ENCODE assay signal across 20 mouse cellular contexts in the genomic region with DNA sequence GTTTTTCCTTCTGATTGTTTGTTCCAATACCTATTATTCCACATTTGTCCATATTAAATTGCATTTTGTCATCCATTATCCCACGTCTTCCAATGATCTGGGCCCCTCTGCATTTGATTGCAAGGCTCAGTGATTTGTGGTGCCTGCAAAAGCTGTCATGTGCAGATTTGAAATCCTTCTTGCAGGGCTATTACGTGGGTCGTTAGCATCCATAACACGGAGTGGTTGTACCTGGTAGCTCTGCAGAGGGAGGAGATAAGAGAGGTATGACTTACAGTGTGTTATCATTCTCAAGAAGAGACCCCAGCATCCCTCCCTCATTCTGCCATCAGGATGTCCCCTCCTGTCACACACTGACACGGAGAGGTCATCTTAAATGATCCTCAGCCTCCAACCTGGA.
DNase-seq lines count a peak whose midpoint lies in the region; ATAC-seq lines count a peak whose summit lies in the region.
"Had no signal": no experiment of that assay in that cellular context is flagged by ENCODE, and none has a peak within 500 bp of the region (broad histone marks: within the 10 kb centered on the region; RNA-seq: fewer than 3 reads in every experiment).

No protein-coding gene starts in this region.

- no peaks in the 10 kb centered on the region for H3K27me3 ChIP-seq in hindbrain, embryonic 13.5 days
- H3K27me3 ChIP-seq in hindbrain, embryonic 10.5 days (ENCODE audit: insufficient read depth, poor library complexity, severe bottlenecking), result no peaks in the 10 kb centered on the region
- no peaks in the 10 kb centered on the region for H3K27me3 ChIP-seq in midbrain, embryonic 15.5 days (replicated peaks)
- H3K27me3 ChIP-seq in neural tube, embryonic 15.5 days (replicated peaks), result no peaks in the 10 kb centered on the region
- H3K27me3 ChIP-seq: embryonic facial prominence, embryonic 13.5 days had no signal

- no peak; the same call in 1 of the 2 replicates for ATAC-seq in hindbrain, embryonic 13.5 days (ENCODE audit: low FRiP score)
- ATAC-seq in midbrain, embryonic 15.5 days (replicated peaks), result peak; percentile 67
- ATAC-seq in neural tube, embryonic 15.5 days (ENCODE audit: low FRiP score), result no peak
- ATAC-seq: lung, postnatal 0 days had no signal

- H3K9ac ChIP-seq in hindbrain, embryonic 13.5 days, result no peak overlapping the region
- H3K9ac ChIP-seq in midbrain, embryonic 15.5 days, result no peak overlapping the region
- H3K9ac ChIP-seq in neural tube, embryonic 15.5 days (replicated peaks), result no peak overlapping the region
- H3K9ac ChIP-seq: embryonic facial prominence, embryonic 13.5 days had no signal

- intact Hi-C loops in heart, postnatal 14 days (cut with DNase I), result no loop called here

- peak overlapping the region; percentile 80 for H3K27ac ChIP-seq in hindbrain, embryonic 13.5 days
- H3K27ac ChIP-seq in hindbrain, embryonic 10.5 days, result no peak overlapping the region
- peak overlapping the region; percentile 62 for H3K27ac ChIP-seq in midbrain, embryonic 15.5 days
- 0 out of 2 replicates have a peak overlapping the region, but pooled peaks have one; percentile 18 for H3K27ac ChIP-seq in neural tube, embryonic 15.5 days (replicated peaks)
- H3K27ac ChIP-seq: embryonic facial prominence, embryonic 13.5 days; kidney, postnatal 0 days; limb, embryonic 10.5 days; macrophage had no signal

- no peak overlapping the region for H3K4me3 ChIP-seq in hindbrain, embryonic 13.5 days
- no peak overlapping the region for H3K4me3 ChIP-seq in hindbrain, embryonic 10.5 days
- no peak overlapping the region for H3K4me3 ChIP-seq in midbrain, embryonic 15.5 days
- no peak overlapping the region for H3K4me3 ChIP-seq in neural tube, embryonic 15.5 days (replicated peaks)
- H3K4me3 ChIP-seq: embryonic facial prominence, embryonic 13.5 days; limb, embryonic 10.5 days had no signal

- peaks cover 9% of the 10 kb centered on the region for H3K4me1 ChIP-seq in hindbrain, embryonic 13.5 days (replicated peaks)
- no peaks in the 10 kb centered on the region for H3K4me1 ChIP-seq in hindbrain, embryonic 10.5 days (replicated peaks)
- no peaks in the 10 kb centered on the region for H3K4me1 ChIP-seq in midbrain, embryonic 15.5 days
- H3K4me1 ChIP-seq in neural tube, embryonic 15.5 days, result peaks cover 4% of the 10 kb centered on the region; the same call in 1 of the 2 replicates
- H3K4me1 ChIP-seq: embryonic facial prominence, embryonic 13.5 days; limb, embryonic 10.5 days had no signal

- no peaks in the 10 kb centered on the region for H3K36me3 ChIP-seq in hindbrain, embryonic 13.5 days
- H3K36me3 ChIP-seq in hindbrain, embryonic 10.5 days, result no peaks in the 10 kb centered on the region
- H3K36me3 ChIP-seq in midbrain, embryonic 15.5 days (replicated peaks), result no peaks in the 10 kb centered on the region
- H3K36me3 ChIP-seq in neural tube, embryonic 15.5 days, result no peaks in the 10 kb centered on the region
- H3K36me3 ChIP-seq: embryonic facial prominence, embryonic 13.5 days; limb, embryonic 10.5 days had no signal

- no peaks in the 10 kb centered on the region for H3K9me3 ChIP-seq in hindbrain, embryonic 13.5 days
- no peaks in the 10 kb centered on the region for H3K9me3 ChIP-seq in hindbrain, embryonic 10.5 days
- H3K9me3 ChIP-seq in midbrain, embryonic 15.5 days, result no peaks in the 10 kb centered on the region
- H3K9me3 ChIP-seq in neural tube, embryonic 15.5 days (replicated peaks), result no peaks in the 10 kb centered on the region
- H3K9me3 ChIP-seq: embryonic facial prominence, embryonic 13.5 days; limb, embryonic 10.5 days had no signal

- no peak overlapping the region for H3K4me2 ChIP-seq in hindbrain, embryonic 13.5 days
- H3K4me2 ChIP-seq in midbrain, embryonic 15.5 days, result no peak overlapping the region
- H3K4me2 ChIP-seq in neural tube, embryonic 15.5 days, result no peak overlapping the region
- H3K4me2 ChIP-seq: embryonic facial prominence, embryonic 13.5 days had no signal

- 35% methylated on average over 5 of the region's 5 CpGs for WGBS in hindbrain, embryonic 13.5 days
- 60% methylated on average over 5 of the region's 5 CpGs for WGBS in hindbrain, embryonic 10.5 days
- WGBS in midbrain, embryonic 15.5 days, result 31% methylated on average over 5 of the region's 5 CpGs
- WGBS in neural tube, embryonic 15.5 days, result 30% methylated on average over 5 of the region's 5 CpGs

- DNase-seq in hindbrain, embryonic 10.5 days (ENCODE audit: low spot score), result no peak
- DNase-seq in mesoderm, embryonic 11.5 days (ENCODE audit: low read depth, low spot score), result peak; percentile 4
- DNase-seq in heart, postnatal 14 days, result no peak
- DNase-seq in kidney, postnatal 4 days, result no peak
- DNase-seq: adrenal gland, adult 2 months; cerebellum, adult 18-20 months; cerebellum, postnatal 25 days; heart, postnatal 36 days; kidney, adult 2 months; liver; thymus, adult 18-20 months; thymus, postnatal 36 days had no signal
